Mouse (Mus musculus): ENCODE measurements around the gene Cdk15. TPM values are rescaled to one million over a fixed set of nuclear protein-coding genes. Genes with fewer than 3 reads are reported as not detected.

Gene Cdk15
- polyA plus RNA-seq (2012; ENCODE audit: insufficient read depth, low replicate concordance) = not detected in 2 replicates

GRCm38 (mm10) chr1:59256751-59257231, at the start of gene Cdk15:
Gene Cdk15, plus strand, starts transcription at chr1:59256906.
- peak within 1 kb of the TSS; percentile 51 for H3K4me3 ChIP-seq (replicated peaks)
- peaks cover 17% of the 10 kb centered on the region; the same call in 1 of the 2 replicates for H3K4me1 ChIP-seq
- TF ChIP-seq GATA1 (IDR thresholded peaks at IDR 0.05; ENCODE audit: borderline replicate concordance, low read length) = no peak
- no peak for TF ChIP-seq FLI1 (IDR thresholded peaks at IDR 0.05; ENCODE audit: low read length)
- H3K27me3 ChIP-seq (replicated peaks) = peaks cover 17% of the 10 kb centered on the region
- no peaks in the 10 kb centered on the region for H3K36me3 ChIP-seq (replicated peaks; ENCODE audit: low read length)
- peaks cover 3% of the 10 kb centered on the region; the same call in 1 of the 2 replicates for H3K9me3 ChIP-seq

- Histone ChIP-seq H3K36me3 (replicated peaks; ENCODE audit: low read length) (peaks cover 37% of the 10 kb centered on the region), H3K4me3 (replicated peaks) (no peak overlapping the region), H3K27me3 (replicated peaks) (no peaks in the 10 kb centered on the region), H3K4me1 (no peaks in the 10 kb centered on the region), H3K9me3 (no peaks in the 10 kb centered on the region)
- TF ChIP-seq GATA1 (IDR thresholded peaks at IDR 0.05; ENCODE audit: borderline replicate concordance, low read length) (no peak), FLI1 (IDR thresholded peaks at IDR 0.05; ENCODE audit: low read length) (no peak)
These were observed 48.4 kb upstream of the Cdk15 start for GRCm38 (mm10) chr1:59208331-59208730.

DNA sequence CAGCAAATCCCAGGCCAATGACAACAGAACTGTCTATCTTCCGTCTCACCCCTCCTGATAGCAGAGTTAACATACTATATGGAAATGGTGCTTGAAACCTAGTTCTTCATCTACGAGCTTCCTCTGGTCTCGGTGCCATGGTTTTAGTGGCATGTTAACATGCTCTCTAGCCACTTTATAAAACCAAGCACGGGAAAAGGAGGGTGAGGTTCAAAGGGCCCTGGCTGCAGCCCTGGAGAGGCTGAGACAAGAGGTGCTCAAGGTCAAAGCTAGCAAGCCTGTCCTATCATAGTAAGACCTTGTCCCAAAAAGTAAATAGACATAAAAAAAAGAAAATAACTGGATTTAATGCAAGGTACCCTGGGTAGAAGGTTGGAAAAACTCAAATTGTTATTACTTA, 45.1 kb upstream of the Cdk15 start:
- TF ChIP-seq FLI1 (IDR thresholded peaks at IDR 0.05; ENCODE audit: low read length) (no peak), GATA1 (IDR thresholded peaks at IDR 0.05; ENCODE audit: borderline replicate concordance, low read length) (no peak)

GRCm38 (mm10) chr1:59212076-59212779, 44.5 kb upstream of the Cdk15 start:
- TF ChIP-seq FLI1 (IDR thresholded peaks at IDR 0.05; ENCODE audit: low read length) = no peak
- TF ChIP-seq GATA1 (IDR thresholded peaks at IDR 0.05; ENCODE audit: borderline replicate concordance, low read length) = no peak
- no peaks in the 10 kb centered on the region for H3K27me3 ChIP-seq (replicated peaks)
- peaks cover 44% of the 10 kb centered on the region for H3K36me3 ChIP-seq (replicated peaks; ENCODE audit: low read length)
- peaks cover 7% of the 10 kb centered on the region; the same call in 1 of the 2 replicates for H3K4me1 ChIP-seq
- H3K4me3 ChIP-seq (replicated peaks) = no peak overlapping the region
- no peaks in the 10 kb centered on the region for H3K9me3 ChIP-seq

More for the DNA sequence above, 45.1 kb upstream of the Cdk15 start:
- Histone ChIP-seq H3K4me1 (peaks cover 7% of the 10 kb centered on the region; the same call in 1 of the 2 replicates), H3K9me3 (no peaks in the 10 kb centered on the region), H3K27me3 (replicated peaks) (no peaks in the 10 kb centered on the region), H3K36me3 (replicated peaks; ENCODE audit: low read length) (peaks cover 44% of the 10 kb centered on the region), H3K4me3 (replicated peaks) (no peak overlapping the region)

DNA sequence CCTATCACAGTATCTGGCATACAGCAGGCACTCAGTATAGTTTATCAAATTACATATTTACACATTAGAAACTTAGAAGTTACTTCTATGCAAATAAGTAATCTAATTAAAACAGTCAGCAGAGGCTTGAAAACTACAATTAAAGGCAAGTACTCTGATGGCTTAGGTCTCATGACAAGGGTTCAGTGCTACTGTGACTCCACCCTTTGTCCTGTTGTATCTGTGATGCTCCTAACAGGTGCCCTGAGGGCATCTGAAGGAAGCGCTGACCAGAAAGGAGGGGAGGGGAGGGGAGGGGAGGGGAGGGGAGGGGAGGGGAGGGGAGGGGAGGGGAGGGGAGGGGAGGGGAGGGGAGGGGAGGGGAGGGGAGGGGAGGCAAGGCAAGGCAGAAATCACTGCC, 43.8 kb upstream of the Cdk15 start:
- Histone ChIP-seq H3K27me3 (replicated peaks) (no peaks in the 10 kb centered on the region), H3K4me1 (peaks cover 9% of the 10 kb centered on the region; the same call in 1 of the 2 replicates), H3K36me3 (replicated peaks; ENCODE audit: low read length) (peaks cover 45% of the 10 kb centered on the region), H3K9me3 (no peaks in the 10 kb centered on the region), H3K4me3 (replicated peaks) (no peak overlapping the region)
- TF ChIP-seq GATA1 (IDR thresholded peaks at IDR 0.05; ENCODE audit: borderline replicate concordance, low read length) (no peak), FLI1 (IDR thresholded peaks at IDR 0.05; ENCODE audit: low read length) (no peak)

- TF ChIP-seq GATA1 (IDR thresholded peaks at IDR 0.05; ENCODE audit: borderline replicate concordance, low read length) (no peak), FLI1 (IDR thresholded peaks at IDR 0.05; ENCODE audit: low read length) (no peak)
- H3K36me3 ChIP-seq (replicated peaks; ENCODE audit: low read length) = peaks cover 32% of the 10 kb centered on the region
- peaks cover 9% of the 10 kb centered on the region; the same call in 1 of the 2 replicates for H3K4me1 ChIP-seq
- H3K9me3 ChIP-seq = no peaks in the 10 kb centered on the region
- no peak overlapping the region for H3K4me3 ChIP-seq (replicated peaks)
- no peaks in the 10 kb centered on the region for H3K27me3 ChIP-seq (replicated peaks)
These were observed 41.3 kb upstream of the Cdk15 start for GRCm38 (mm10) chr1:59215446-59215845.

- Histone ChIP-seq H3K9me3 (no peaks in the 10 kb centered on the region), H3K4me1 (peaks cover 12% of the 10 kb centered on the region), H3K27me3 (replicated peaks) (no peaks in the 10 kb centered on the region), H3K36me3 (replicated peaks; ENCODE audit: low read length) (peaks cover 17% of the 10 kb centered on the region), H3K4me3 (replicated peaks) (no peak overlapping the region)
- TF ChIP-seq GATA1 (IDR thresholded peaks at IDR 0.05; ENCODE audit: borderline replicate concordance, low read length) (no peak), FLI1 (IDR thresholded peaks at IDR 0.05; ENCODE audit: low read length) (no peak)
These were observed 36.3 kb upstream of the Cdk15 start for GRCm38 (mm10) chr1:59220371-59220770.

- peaks cover 9% of the 10 kb centered on the region for H3K36me3 ChIP-seq (replicated peaks; ENCODE audit: low read length)
- no peak overlapping the region for H3K4me3 ChIP-seq (replicated peaks)
- H3K4me1 ChIP-seq = peaks cover 10% of the 10 kb centered on the region; the same call in 1 of the 2 replicates
- H3K9me3 ChIP-seq = no peaks in the 10 kb centered on the region
- no peaks in the 10 kb centered on the region for H3K27me3 ChIP-seq (replicated peaks)
- TF ChIP-seq FLI1 (IDR thresholded peaks at IDR 0.05; ENCODE audit: low read length) = no peak
- no peak for TF ChIP-seq GATA1 (IDR thresholded peaks at IDR 0.05; ENCODE audit: borderline replicate concordance, low read length)
These were observed 35.1 kb upstream of the Cdk15 start for GRCm38 (mm10) chr1:59221591-59221990.

- H3K4me3 ChIP-seq (replicated peaks) = no peak overlapping the region
- no peaks in the 10 kb centered on the region for H3K27me3 ChIP-seq (replicated peaks)
- TF ChIP-seq GATA1 (IDR thresholded peaks at IDR 0.05; ENCODE audit: borderline replicate concordance, low read length) (no peak), FLI1 (IDR thresholded peaks at IDR 0.05; ENCODE audit: low read length) (no peak)
- peaks cover 6% of the 10 kb centered on the region for H3K36me3 ChIP-seq (replicated peaks; ENCODE audit: low read length)
- H3K9me3 ChIP-seq = no peaks in the 10 kb centered on the region
- peaks cover 12% of the 10 kb centered on the region; the same call in 1 of the 2 replicates for H3K4me1 ChIP-seq
These were observed 34.4 kb upstream of the Cdk15 start for GRCm38 (mm10) chr1:59222101-59222825.

All from megakaryocyte, embryonic 14.5 days (primary cell).